8 mouse cellular contexts compared by ENCODE assay signal in genomic region chr13:14063013-14063941, GRCm38 (mm10). TPM values are rescaled to one million over a fixed set of nuclear protein-coding genes. Genes with fewer than 3 reads are reported as not detected.
A peak's percentile ranks its signal among the peaks of the same experiment; 100 is the strongest.
DNase-seq lines count a peak whose midpoint lies in the region; ATAC-seq and TF ChIP-seq lines count a peak whose summit lies in the region.

Arid4b (plus strand) TSS chr13:14063232.
Ggps1 (minus strand) TSS chr13:14063488.

- no peaks in the 10 kb centered on the region for H3K27me3 ChIP-seq in heart, embryonic 12.5 days (replicated peaks)
- H3K27me3 ChIP-seq in kidney, postnatal 0 days (ENCODE audit: insufficient read depth, low read length) = no peaks in the 10 kb centered on the region
- H3K27me3 ChIP-seq in liver, embryonic 11.5 days (replicated peaks; ENCODE audit: control insufficient read depth, insufficient read depth, low read length) = no peaks in the 10 kb centered on the region
- no peaks in the 10 kb centered on the region for H3K27me3 ChIP-seq in stomach, embryonic 14.5 days (ENCODE audit: control insufficient read depth, insufficient read depth, low read length)

- H3K4me1 ChIP-seq in heart, embryonic 12.5 days (replicated peaks) = peaks cover 18% of the 10 kb centered on the region
- H3K4me1 ChIP-seq in kidney, postnatal 0 days (replicated peaks; ENCODE audit: insufficient read depth, low read length) = peaks cover 5% of the 10 kb centered on the region; the same call in 1 of the 2 replicates
- H3K4me1 ChIP-seq in liver, embryonic 11.5 days (replicated peaks; ENCODE audit: control insufficient read depth, insufficient read depth, low read length) = peaks cover 14% of the 10 kb centered on the region
- peaks cover 6% of the 10 kb centered on the region; the same call in 1 of the 2 replicates for H3K4me1 ChIP-seq in stomach, embryonic 14.5 days (ENCODE audit: control insufficient read depth, insufficient read depth, low read length)

- peak within 1 kb of the TSS; percentile 98 for H3K27ac ChIP-seq in heart, embryonic 12.5 days (ENCODE audit: poor library complexity, severe bottlenecking)
- H3K27ac ChIP-seq in kidney, postnatal 0 days = peak within 1 kb of the TSS; percentile 98
- peak within 1 kb of the TSS; percentile 95 for H3K27ac ChIP-seq in liver, embryonic 11.5 days (ENCODE audit: low read depth, low read length)
- peak within 1 kb of the TSS; percentile 97 for H3K27ac ChIP-seq in stomach, embryonic 14.5 days (ENCODE audit: low read length)

- H3K9me3 ChIP-seq in heart, embryonic 12.5 days (replicated peaks) = no peaks in the 10 kb centered on the region
- no peaks in the 10 kb centered on the region for H3K9me3 ChIP-seq in kidney, postnatal 0 days (replicated peaks; ENCODE audit: low read length)
- H3K9me3 ChIP-seq in liver, embryonic 11.5 days (ENCODE audit: control insufficient read depth, low read length) = no peaks in the 10 kb centered on the region
- H3K9me3 ChIP-seq in stomach, embryonic 14.5 days (ENCODE audit: control insufficient read depth, low read depth, low read length) = no peaks in the 10 kb centered on the region

- DNase-seq in CD4-positive helper T cell, adult 2 months (ENCODE audit: low read depth, low spot score) = peak; percentile 99
- peak; percentile 99 for DNase-seq in brain, embryonic 18.5 days (ENCODE audit: low read depth, low spot score)
- peak; percentile 100 for DNase-seq in kidney, postnatal 0 days (ENCODE audit: low spot score)
- DNase-seq in liver, embryonic 11.5 days (ENCODE audit: low spot score) = peak; percentile 93
- peak; percentile 98 for DNase-seq in naive thymus-derived CD4-positive, alpha-beta T cell, adult 2 months (ENCODE audit: low read depth)

- TF ChIP-seq CTCF in kidney, postnatal 0 days (IDR thresholded peaks at IDR 0.05; ENCODE audit: low read depth) = no peak

- H3K4me3 ChIP-seq in heart, embryonic 12.5 days = peak within 1 kb of the TSS; percentile 98
- H3K4me3 ChIP-seq in kidney, postnatal 0 days (replicated peaks; ENCODE audit: low read depth, low read length) = peak within 1 kb of the TSS; percentile 99
- H3K4me3 ChIP-seq in liver, embryonic 11.5 days (ENCODE audit: low read depth, low read length) = peak within 1 kb of the TSS; percentile 99
- H3K4me3 ChIP-seq in stomach, embryonic 14.5 days (ENCODE audit: low read depth, low read length) = peak within 1 kb of the TSS; percentile 99

- H3K36me3 ChIP-seq in heart, embryonic 12.5 days = peaks cover 7% of the 10 kb centered on the region; the same call in 1 of the 2 replicates
- H3K36me3 ChIP-seq in kidney, postnatal 0 days (ENCODE audit: insufficient read depth, low read length) = no peaks in the 10 kb centered on the region
- no peaks in the 10 kb centered on the region for H3K36me3 ChIP-seq in liver, embryonic 11.5 days (ENCODE audit: control insufficient read depth, insufficient read depth, low read length)
- peaks cover 2% of the 10 kb centered on the region; the same call in 1 of the 2 replicates for H3K36me3 ChIP-seq in stomach, embryonic 14.5 days (ENCODE audit: control insufficient read depth, insufficient read depth, low read length)

- H3K9ac ChIP-seq in heart, embryonic 12.5 days = peak within 1 kb of the TSS; percentile 99
- H3K9ac ChIP-seq in kidney, postnatal 0 days (ENCODE audit: low read depth, low read length) = peak within 1 kb of the TSS; percentile 98
- peak within 1 kb of the TSS; percentile 91 for H3K9ac ChIP-seq in liver, embryonic 11.5 days (ENCODE audit: low read depth, low read length)
- H3K9ac ChIP-seq in stomach, embryonic 14.5 days (replicated peaks; ENCODE audit: low read depth, low read length) = peak within 1 kb of the TSS; percentile 98

- ATAC-seq in erythroid progenitor cell, adult 5-6 weeks (replicated peaks; ENCODE audit: low FRiP score, poor library complexity, severe bottlenecking) = peak; percentile 94
- peak; percentile 97 for ATAC-seq in heart, embryonic 12.5 days (ENCODE audit: insufficient number of reproducible peaks, low FRiP score)
- ATAC-seq in kidney, postnatal 0 days (replicated peaks; ENCODE audit: low FRiP score, low read depth) = peak; percentile 98
- ATAC-seq in liver, embryonic 11.5 days (replicated peaks; ENCODE audit: low FRiP score) = peak; percentile 95
- peak; percentile 98 for ATAC-seq in stomach, embryonic 14.5 days (ENCODE audit: insufficient number of reproducible peaks, insufficient read depth, low FRiP score, low read depth)

- WGBS in heart, embryonic 12.5 days = under 1% methylated on average over 64 of the region's 64 CpGs
- 0% methylated on average over 64 of the region's 64 CpGs for WGBS in kidney, postnatal 0 days
- under 1% methylated on average over 63 of the region's 64 CpGs for WGBS in liver, embryonic 11.5 days
- WGBS in stomach, embryonic 14.5 days = 0% methylated on average over 62 of the region's 64 CpGs

- H3K4me2 ChIP-seq in heart, embryonic 12.5 days = peak within 1 kb of the TSS; percentile 87
- peak within 1 kb of the TSS; percentile 77 for H3K4me2 ChIP-seq in kidney, postnatal 0 days (ENCODE audit: low read length)
- peak within 1 kb of the TSS; percentile 84 for H3K4me2 ChIP-seq in liver, embryonic 11.5 days
- H3K4me2 ChIP-seq in stomach, embryonic 14.5 days (replicated peaks; ENCODE audit: low read depth, low read length) = peak within 1 kb of the TSS; percentile 71

RNA-seq across cellular contexts. Expression of gene Arid4b, which starts in this region (rescaled TPM):
- total RNA-seq in erythroid progenitor cell, adult 5-6 weeks (2015; ENCODE audit: low replicate concordance) = 37.5 and 46.1 TPM in 2 replicates
- total RNA-seq in erythroid progenitor cell, adult 5-6 weeks (2017; ENCODE audit: low replicate concordance) = 54.0 and 65.6 TPM in 2 replicates
- polyA plus RNA-seq in heart, embryonic 12.5 days (2016; fragmentation: Nextera tagmentation; extraction: Ambion mirVana) = 46.9 and 50.0 TPM in 2 replicates
- polyA plus RNA-seq in kidney, postnatal 0 days (2015; fragmentation: Nextera tagmentation; extraction: Ambion mirVana) = 48.4 and 52.7 TPM in 2 replicates
- polyA plus RNA-seq in liver, embryonic 11.5 days (2014; fragmentation: Nextera tagmentation; extraction: Ambion mirVana) = 42.2 and 45.2 TPM in 2 replicates
- 77.6 and 79.2 TPM in 2 replicates for polyA plus RNA-seq in stomach, embryonic 14.5 days (2014; fragmentation: Nextera tagmentation; extraction: Ambion mirVana)

RNA-seq across cellular contexts. Expression of gene Ggps1, which starts in this region (rescaled TPM):
- 17.7 and 23.5 TPM in 2 replicates for total RNA-seq in erythroid progenitor cell, adult 5-6 weeks (2015; ENCODE audit: low replicate concordance)
- 12.3 and 13.9 TPM in 2 replicates for total RNA-seq in erythroid progenitor cell, adult 5-6 weeks (2017; ENCODE audit: low replicate concordance)
- polyA plus RNA-seq in heart, embryonic 12.5 days (2016; fragmentation: Nextera tagmentation; extraction: Ambion mirVana) = 47.8 and 49.1 TPM in 2 replicates
- polyA plus RNA-seq in kidney, postnatal 0 days (2015; fragmentation: Nextera tagmentation; extraction: Ambion mirVana) = 48.0 TPM in 2 replicates
- polyA plus RNA-seq in liver, embryonic 11.5 days (2014; fragmentation: Nextera tagmentation; extraction: Ambion mirVana) = 27.4 and 29.8 TPM in 2 replicates
- 56.3 and 61.4 TPM in 2 replicates for polyA plus RNA-seq in stomach, embryonic 14.5 days (2014; fragmentation: Nextera tagmentation; extraction: Ambion mirVana)

Comparison
In these comparisons a context has a peak if more than half of its experiments do, and no peak if none do; other contexts are left out.
1. Peak in every context shown above with its lines: DNase-seq, ATAC-seq, H3K4me3 ChIP-seq and H3K27ac ChIP-seq.